Mouse (Mus musculus) layer of hippocampus, adult 9-10 months (tissue): ENCODE measurements around the gene Gfra1.

Experiments used
- DNase-seq: peaks from one replicate; pipeline ENCODE4 v3.0.0; 2022; ENCODE audit warnings: low spot score

Gene Gfra1

DNA sequence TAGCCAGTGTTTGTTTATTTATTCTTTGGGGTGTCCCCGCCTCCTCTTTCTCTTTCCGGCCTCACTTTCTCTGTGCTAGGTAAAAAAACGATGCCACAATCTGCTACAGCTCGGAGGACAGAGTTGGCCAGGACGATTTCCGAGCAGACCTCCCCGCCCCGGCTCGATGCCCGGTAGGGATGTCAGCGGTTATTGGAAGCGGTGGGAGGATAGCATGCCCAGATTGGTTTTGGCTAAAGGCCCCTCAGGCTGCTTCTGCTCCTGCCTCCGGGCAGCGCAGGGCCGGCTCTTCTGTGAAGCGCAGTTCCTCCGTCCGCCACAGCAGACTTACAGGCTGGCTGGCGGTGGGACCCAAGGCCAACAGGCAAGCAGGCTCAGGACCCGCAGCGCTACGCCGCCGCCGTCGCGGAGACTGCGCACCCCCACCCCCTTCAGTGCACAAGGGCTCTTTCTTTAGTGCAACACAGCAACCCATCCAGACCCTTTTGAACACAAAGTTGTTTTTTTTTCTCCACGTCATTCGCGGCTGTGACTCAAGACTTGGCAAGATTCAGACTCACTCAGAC is at the start of gene Gfra1:
TSS of gene Gfra1 (minus strand) at position 414 of the 566 bp plus-strand sequence.
- DNase-seq: peak; percentile 15

DNA sequence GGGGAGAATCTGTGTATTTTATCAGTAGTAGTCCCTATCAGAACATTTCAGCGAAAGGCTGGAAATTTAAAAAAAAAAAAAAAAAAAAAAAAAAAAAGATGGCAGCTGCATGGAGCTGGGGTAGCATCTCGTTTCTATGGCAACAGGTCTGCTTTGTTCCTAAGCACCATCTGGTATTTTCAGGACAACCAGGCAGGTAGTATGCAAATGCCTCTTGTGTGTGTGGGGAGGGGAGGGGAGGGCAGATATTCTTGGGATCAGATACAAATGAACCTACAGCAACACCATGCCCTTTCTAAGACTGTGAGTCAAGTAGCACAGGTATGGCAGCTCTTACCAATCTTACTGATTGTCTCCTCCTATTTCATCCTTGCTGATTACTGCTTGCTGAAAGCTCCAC is 44.3 kb upstream of the Gfra1 start:
- DNase-seq: peak; percentile 22

DNA sequence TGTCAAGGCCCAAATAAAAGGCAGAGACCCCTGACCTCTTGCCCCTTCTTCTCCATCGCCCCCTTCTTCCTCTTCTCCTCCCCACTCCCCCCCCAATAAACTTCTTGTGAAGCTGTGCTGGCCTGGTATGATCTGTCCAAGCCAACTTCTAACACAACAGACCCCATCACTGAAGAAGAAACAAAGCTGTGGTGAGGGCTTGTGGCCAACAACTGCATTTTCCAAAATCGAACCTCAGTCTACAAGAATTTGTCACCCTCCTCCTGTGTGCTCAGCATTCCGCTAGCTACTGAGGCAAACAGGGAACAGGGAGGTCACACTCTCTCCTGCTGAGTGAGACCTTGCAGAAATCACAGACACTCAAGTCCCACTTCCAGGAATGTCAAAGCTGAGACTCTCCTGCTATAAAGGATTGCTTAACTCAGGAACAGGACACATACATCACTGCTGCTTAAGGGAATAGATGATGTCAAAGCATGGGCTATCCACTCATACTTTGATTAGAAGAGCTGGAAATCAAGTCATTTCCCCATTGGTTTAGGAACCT is 43.8 kb upstream of the Gfra1 start:
- no peak for DNase-seq

DNA sequence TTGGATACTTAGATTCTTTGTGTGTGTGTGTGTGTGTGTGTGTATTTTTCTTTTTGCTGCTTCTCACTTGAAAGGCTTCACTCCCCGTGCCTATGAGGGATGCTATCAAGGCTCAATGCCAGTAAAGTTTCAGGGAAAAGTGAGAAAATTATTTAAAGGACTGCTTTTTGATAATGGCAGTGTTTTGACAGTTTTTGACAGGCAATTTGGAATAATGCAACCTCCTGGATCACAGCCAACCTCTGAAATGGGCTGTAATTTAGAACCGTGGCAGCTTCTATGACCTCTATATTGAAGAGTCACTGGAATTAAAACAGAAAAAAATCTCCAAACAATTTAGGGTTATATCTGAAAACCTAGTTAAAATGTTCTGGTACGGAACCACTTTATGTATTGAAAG is 41.4 kb upstream of the Gfra1 start:
- DNase-seq: no peak

DNA sequence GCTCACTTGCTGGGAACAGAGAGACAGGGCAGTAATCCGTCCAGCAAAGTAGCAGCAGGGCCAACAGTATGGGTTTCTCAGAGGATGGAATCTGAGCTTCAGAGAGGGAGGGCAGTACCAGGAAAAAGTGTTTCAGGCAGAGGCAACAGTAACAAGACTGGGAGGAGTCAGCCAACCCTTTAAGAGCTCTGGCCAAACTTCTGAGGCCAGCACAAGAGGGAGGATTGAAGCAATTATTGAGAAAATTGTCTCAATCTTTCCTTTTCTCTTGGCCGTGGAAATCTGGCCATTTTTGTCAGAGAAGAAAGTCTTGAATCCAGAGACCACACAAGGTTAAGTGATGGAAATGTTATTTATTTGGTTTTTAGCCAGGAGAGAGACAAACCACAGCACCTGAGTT is 31.0 kb upstream of the Gfra1 start:
- no peak for DNase-seq

DNA sequence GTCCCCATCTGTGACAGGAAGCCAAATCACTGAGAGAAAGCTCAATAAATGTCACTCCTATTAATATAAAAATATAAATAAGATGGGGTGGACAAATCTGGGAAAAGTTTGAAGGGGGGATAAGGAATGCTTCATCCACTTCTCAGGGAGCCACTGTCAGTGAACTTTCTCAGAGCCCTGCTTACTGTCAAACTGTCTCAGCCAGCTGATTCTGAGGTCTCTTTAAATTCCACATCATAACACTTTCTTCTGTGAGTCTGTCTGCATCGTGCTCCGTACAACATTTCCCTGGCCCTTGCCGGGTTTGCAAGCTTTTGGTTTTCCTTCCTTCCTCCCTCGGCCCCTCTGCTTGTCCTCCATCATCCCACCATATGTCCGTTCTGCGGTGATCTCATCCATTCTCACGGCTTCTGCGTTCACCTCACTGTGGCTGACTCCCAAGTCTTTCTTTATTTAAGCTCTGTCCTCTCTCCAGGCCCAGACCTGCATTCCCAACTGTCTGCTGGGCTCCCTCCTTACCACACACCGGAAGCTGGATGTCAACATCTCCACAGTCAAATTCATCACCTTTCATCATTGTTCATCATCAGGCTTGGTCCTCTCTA is 26.8 kb upstream of the Gfra1 start:
- no peak for DNase-seq

DNA sequence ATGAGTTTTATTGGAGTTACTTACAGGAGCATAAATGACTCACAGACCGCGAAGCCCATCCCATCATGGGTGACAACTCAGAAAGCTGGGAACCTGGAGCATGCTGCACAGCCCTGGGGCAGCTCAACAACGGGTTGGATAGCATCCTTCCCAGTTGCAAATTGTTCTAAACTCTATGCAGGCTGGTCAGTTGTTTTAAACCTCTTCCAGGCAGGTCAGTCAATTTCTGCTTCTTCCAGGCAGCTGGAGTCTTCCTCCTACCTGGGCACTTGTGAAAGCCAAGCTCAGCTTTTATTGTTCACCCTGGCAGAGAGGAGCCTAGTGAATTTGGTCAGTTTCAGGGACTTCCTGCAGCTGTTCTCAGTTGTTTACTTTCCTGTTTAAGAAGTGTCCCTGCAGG is 18.5 kb upstream of the Gfra1 start:
- no peak for DNase-seq

DNA sequence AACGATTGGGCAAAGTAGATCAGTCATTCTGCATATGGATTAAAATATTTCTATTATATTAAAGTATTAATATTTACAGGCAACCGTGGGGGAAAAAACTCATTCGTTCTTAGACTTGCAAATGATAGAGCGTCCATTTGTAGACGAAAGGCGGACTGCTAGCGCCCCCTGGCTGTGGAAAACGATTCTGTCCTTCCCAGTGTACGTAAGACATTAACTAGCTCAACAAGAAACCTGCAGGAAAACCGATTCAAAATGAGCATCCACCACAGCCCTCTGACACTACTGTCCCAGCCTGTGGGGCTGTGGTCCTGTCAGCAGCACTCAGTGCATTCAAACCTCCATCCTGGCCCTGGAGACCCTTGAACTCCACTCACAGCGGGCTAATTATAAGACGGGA is 13.7 kb upstream of the Gfra1 start:
- DNase-seq: peak; percentile 74

DNA sequence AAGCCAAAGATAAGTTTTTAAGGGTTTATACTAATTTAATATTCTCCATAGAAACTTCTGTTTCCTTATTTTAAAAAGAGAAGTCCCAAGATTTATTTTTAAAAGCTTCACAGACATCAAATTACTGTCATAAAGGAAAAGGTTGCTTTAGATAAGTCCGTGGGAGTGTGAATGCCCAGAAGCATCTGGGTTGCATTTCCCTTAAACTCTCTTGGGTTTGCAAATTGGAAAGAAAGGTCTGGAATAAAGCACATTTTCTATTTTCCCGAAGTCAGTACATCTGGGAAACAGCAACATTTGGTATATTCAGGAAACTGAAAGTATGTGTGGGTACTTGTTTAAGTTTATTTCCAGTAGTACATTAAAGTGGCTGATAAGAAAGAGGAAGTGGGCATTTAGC is 12.6 kb upstream of the Gfra1 start:
- no peak for DNase-seq

DNA sequence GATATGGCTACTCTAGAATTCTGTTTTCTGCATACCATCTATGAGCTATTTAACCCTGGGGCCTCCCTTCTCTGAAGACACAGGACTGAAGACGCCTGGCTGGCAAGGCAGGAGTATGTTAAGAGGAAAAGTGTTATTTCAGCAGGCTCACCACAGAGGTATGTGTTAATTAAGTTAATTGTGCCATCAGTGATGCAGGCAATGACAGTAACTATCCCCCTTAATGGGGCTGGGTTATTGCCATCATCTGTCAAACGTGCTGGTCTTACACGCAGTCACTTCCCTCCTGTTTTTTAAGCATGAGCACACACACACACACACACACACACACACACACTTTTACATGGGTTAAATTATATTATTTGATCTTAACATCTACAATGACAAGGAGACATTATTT is 8.0 kb upstream of the Gfra1 start:
- DNase-seq: no peak

DNA sequence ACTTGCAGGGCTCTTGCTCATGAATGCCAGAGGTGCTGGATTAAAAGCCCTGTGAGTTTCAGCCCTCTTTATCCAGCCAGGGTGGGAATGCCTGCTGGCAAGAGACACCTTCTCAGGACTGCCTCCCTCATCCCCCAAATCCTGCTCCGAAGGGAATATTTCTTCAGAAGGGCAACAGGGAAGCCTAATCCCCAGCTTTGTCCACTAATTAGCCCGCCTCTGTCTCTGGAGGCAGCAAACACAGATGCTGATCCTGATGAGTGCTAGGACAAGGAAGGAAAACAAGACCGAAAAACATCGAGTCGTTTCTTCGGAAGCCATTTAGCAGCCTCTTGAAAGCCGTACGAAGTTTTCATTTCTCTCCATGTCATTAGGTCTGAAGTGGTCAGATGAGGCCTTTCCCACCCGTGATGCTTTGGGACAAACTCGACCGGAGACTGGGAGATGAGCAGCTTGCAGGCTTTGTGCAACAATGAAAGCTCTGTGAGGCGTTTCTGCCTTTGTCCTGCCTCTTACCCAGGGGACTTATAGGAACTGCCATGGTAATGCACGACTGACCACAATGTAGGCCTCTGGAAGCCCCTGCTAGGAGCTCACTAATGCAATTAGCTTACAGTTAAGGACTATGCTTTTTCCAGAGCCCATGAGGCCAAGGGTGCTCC is 4.8 kb upstream of the Gfra1 start:
- no peak for DNase-seq

DNA sequence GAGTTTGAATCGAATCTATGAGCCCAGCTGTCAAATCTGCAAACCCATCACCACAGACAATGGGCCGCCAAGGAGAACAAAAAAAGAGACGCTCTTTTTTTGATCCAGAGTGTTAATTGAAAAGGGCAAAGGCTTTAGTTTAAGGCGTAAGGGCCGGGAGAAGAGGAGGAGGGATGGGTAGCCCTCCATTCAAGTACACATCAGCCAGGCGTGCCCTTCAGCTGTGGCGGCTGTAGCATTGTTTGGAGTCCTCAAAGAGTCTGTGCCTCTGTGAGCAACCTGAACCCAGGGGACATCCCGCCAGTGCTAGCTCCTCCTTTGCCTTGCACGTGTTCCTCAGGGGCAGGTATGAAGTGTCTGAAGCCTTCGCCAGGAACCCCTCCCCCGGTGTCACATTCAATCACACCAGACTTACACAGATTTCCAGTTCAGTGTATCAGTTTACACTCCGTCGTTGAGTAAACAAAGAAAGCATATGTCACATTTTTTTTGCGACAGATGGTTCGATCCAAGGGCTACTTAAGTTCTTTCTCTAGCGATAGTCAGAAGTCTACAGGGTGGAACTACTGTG is 867 bp upstream of the Gfra1 start:
- no peak for DNase-seq

DNA sequence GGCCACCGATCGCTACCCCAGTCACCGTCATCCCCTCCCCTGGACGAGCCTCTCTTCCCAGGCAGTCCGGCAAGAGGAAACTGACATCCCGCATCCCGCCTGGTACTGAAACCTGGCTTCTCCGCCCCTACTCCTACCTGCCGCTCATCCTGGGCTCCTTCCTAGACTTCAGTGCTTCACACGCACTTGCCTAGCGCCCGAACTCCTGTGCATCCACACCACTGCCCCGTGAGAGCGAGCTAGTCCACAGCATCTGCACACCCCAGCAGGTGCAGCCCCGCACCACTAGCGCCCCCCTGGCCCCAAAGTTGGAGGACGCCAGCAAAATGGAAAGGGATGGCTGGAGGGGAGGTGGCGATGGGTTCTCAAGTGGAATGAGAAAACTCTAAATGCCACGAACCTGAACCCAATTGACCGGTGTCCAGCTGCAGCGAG is 631 bp downstream of the Gfra1 start:
- no peak for DNase-seq

DNA sequence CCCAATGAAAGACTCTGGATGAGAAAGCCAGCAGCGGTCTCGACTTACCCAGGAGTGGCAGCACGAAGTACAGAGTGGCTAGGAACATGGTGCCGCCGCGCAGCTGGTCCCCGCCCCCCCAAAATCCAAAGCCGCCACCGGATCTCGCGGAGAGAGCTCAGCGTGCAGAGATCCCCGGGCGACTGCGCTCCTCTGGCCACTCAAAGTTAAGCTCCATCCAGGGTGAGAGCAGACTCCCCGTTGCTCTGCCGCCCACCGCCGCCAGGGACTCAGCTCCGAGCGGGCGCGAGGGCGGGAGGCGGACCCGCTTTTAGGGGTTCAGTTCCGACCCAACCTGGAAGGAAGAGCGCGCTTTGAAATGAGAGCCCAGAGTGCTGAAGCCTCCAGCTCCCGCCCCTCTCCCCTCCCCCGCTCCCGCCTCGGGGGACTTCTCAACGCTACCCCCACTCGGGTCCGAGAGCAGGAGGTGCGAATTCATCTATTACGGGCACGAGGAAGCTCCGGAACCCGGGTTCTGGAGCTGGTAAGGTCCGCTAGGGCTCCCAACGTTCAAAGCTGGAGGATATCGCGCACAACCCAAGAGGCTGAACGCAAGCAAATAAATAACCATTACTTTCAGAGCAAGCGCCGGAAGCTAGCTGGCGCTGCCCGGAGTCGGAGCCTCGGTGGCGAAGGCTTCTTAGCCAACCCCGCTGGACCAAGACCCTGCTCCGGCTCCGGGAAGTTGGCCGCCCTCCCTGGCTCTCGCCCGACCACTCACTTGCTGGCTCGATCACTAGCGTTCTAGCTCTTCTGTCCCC is 1.2 kb downstream of the Gfra1 start:
- peak; percentile 9 for DNase-seq

DNA sequence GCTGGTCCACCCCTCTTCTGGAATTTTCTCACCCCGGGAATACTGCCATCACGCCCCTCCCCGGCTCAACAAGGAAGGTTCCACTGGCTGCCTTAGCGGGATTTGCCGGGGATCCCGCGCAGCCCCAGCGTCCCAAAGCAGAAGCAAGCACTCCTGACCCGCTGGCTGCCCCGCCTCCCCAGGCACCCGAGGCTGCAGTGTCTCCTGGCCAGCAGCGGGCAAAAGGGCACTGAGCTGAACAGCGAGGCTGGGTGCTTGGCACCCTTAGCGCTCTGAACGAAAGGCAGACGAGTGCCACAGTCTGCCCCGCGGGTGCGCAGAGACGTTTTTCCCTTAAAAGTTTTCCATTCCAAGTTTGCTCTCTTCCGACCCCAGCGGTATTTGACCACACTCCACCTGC is 2.1 kb downstream of the Gfra1 start:
- no peak for DNase-seq

DNA sequence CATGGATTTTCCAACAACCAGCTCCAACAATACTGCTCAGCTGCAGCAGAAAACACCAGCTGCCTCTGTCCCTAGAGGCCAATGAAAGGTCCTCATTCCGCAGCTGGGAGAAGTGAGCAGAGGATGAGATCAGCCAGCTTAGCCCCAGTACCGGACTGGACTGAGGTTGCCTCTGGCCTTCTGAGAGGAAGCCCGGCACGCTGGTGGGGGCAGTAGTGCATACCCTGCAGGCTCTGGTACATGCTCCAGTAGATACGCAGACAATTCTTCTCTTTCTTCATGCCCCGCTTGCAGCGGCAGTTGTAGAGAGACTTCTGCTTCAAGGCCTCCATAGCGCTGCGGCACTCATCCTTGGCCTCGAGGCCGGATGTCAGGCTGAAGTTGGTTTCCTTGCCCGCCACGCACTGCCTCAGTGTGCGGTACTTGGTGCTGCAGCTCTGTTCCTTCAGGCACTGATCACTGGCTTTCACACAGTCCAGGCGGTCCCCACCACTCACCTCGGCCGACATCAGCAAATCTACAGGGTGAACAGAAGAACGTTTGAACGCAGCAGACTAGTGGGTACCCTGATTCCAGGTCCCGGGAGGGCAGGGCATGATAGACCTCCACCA is 2.7 kb downstream of the Gfra1 start:
- DNase-seq: peak; percentile 12

DNA sequence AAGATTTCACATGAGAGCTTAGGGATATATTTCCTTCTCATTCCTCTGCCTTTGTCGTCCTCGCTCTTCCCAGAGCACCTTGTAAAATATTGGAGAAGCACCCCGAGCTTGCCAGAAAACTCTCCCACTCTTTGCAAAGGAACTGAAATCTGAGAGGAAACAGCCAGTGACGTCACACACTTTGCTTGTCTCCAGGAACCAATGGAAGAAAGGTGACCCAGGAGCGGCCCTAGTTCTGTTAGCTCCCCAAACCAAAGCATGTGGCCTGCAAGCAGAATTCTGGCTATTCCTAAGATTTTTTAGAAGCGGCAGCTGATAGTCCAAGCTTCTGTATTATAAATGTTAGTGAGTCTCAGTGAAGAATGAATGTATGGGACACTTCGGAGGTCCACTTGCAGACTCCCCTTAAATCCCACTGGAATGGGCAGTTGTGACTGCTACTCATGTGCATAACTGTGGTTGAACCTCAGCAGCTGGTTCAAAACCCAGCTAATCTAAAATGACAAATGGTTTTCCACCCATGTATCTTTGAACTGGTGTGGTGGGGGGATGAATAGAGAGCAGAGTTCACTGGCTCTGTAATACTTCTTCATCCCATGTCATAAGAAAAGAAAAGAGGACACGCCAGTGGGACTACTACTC is 3.4 kb downstream of the Gfra1 start:
- DNase-seq: no peak

DNA sequence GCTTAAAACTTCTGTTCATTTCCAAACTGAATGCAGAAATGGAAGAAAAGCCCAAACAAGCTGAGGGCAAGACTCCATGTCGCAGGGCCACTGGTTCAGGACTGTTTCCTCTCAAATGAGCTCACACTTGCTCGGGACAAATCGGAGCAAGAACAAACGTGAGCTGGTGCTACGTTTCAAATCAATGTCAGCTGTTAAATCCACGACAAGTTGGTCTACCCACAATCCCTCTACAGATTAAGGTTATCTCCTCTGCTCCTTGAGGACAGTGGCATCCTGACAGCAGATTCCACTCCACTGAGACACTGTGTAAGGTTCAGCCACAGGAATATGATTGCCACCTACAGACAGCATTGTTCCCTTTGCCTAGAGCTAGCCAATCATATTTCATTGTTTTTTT is 4.4 kb downstream of the Gfra1 start:
- DNase-seq: no peak

DNA sequence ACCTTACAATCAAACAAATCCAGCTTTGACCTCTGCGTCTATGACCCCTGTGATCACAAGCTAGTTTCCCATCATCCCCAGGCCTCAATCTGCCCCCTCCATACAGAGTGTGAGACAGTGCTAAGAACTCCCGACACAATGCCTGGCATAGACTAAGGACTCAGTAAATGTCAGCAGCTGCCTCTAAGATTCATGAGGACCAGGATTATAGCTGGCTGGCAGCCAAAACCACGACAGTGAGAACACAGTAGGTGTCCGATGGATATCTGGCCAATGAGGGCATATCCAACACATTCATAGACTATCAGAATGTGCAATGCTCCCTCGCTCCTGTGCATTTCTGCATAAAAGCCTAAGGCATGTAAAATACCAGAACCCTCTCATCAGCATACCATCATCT is 5.0 kb downstream of the Gfra1 start:
- DNase-seq: no peak

DNA sequence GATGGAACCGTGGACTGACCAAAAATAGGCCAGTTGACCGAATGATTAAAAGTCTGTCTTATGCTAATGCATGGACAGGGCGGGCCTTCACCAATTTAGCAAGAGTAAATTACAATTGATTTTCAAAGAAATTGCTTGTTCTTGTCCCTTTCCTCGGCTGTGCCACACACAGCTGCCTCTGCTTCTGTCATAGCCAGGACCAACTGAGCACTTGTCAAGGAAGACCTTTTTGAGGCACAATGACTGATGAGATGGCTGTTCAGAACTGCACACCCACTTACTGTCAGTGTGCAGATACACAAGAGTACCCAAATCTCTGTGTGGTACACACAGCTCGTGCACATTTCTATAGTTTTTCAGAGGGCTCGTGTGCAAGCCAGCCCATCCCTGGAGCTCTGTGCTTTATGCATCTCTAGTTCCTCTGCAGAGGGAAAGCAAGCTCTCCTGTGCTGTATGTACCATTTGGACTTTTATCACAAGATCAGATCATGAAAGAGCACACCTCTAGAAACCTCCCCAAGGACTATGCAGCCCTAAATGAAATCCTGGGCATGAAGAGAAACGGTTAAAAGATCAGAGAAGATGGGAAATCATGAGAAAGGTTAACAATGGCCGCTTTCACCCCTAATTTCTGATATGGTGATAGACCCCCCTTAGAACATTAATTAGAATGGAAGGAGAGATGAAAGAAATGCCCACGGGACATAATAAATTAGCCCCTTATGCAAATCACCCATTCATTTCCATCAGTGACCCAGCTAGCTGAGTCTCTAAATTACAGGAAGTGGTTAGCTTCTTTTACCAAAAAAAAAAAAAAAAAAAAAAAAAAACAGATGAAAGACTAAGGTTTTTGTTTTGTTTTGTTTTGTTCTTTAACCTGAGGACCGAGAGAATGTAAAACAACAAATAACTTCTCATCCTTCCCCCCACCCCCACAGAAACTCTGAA is 12.7 kb downstream of the Gfra1 start:
- DNase-seq: no peak
